Mouse (Mus musculus): ENCODE measurements around the gene Srpk1. TPM values are rescaled to one million over a fixed set of nuclear protein-coding genes. Genes with fewer than 3 reads are reported as not detected.
A peak's percentile ranks its signal among the peaks of the same experiment; 100 is the strongest.

Gene Srpk1
- polyA plus RNA-seq, 1 experiment from 2014 or later, result 56.8 TPM

DNA sequence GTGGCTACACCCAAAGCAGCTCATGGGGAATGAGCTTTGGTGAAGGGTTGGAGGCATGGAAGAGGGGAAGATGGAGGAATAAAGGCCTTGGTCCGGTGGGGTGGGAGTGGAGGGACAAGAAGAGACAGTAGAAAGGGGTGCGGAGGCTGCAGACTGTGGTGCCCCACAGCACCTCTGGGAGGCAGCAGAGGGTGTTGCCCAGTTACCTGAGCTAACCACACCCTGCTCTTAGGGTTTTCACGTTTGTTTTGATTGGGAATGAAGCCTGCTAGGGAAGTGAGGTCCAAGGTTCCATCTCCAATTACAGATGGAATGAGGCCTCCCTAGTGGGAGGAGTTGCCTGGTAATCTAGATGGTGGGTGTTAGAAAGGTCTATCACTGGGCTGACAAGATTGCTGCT, 6.6 kb upstream of the Srpk1 start:
- Histone ChIP-seq H3K27me3 (replicated peaks) (0 out of 2 replicates have a peak, but pooled peaks cover 3% of the 10 kb centered on the region), H3K4me1 (replicated peaks) (no peaks in the 10 kb centered on the region), H3K9me3 (replicated peaks) (no peaks in the 10 kb centered on the region), H3K27ac (ENCODE audit: poor library complexity, severe bottlenecking) (no peak overlapping the region), H3K9ac (no peak overlapping the region), H3K4me3 (no peak overlapping the region), H3K4me2 (no peak overlapping the region), H3K36me3 (no peaks in the 10 kb centered on the region)
- ATAC-seq (ENCODE audit: insufficient number of reproducible peaks, low FRiP score), result no peak
- 39% methylated on average over 3 of the region's 3 CpGs for WGBS

DNA sequence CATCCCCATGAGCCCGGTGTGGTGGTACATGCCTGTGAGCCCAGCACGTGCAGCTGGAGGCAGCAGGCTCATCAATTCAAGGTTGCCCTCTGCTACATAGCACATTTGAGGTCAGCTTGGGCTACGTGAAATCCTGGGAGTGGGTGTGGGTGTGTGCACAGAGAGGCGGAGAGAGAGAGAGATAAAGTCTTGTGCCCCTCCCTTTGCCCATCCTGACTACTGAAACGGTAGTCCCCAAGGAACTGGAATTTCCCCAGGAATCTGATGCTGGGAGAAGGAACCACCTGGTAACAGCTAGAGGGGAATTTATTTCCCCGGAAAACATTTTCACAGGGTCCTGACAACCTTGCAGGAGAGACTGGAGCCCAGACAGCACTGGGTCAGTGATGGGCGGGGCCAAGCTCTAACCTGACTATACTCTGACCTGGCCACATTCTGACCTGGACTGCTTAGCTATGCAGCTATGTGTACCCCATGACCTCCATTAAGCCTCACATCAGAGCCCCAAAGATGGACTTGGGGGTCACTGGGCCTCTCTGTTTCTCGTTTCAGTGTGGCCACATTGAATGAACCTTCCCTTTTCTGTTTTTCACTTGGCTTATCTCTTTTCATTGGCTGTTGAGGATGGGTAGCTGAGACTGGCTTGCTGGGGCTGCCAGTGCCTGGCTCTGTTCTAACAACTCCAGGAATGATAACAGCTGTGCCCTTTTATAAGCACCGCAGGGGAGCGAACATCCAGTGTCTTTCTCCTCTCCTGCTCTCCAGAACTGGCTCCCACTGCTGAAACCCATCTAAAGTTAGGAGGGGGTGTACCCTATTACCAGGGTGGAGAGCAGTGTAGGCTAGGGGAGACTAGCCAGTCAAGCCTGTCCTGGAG, 6.0 kb upstream of the Srpk1 start:
- 39% methylated on average over 10 of the region's 10 CpGs for WGBS

DNA sequence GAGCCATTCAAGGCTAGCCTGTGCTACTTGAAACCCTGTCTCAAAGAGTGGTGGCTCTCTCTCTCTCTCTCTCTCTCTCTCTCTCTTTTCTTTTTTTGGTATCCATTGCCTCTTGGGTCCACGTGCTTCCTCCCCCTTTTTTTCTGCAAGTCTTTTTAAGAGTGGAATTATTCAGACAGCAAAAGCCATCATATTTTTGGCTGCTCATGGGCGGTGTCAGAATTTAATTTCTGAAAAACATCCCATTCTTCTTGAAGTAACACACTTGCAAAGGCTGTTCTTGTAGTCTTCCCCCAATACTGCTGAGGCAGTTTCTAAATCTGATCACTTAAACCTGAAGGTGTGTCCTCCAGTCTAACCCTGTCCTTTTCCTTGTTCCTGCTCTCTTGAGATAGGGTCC, 4.4 kb upstream of the Srpk1 start:
- Histone ChIP-seq H3K4me1 (replicated peaks) (0 out of 2 replicates have a peak, but pooled peaks cover 3% of the 10 kb centered on the region), H3K27ac (ENCODE audit: poor library complexity, severe bottlenecking) (no peak overlapping the region), H3K4me3 (no peak overlapping the region), H3K27me3 (replicated peaks) (0 out of 2 replicates have a peak, but pooled peaks cover 3% of the 10 kb centered on the region), H3K9me3 (replicated peaks) (no peaks in the 10 kb centered on the region), H3K36me3 (no peaks in the 10 kb centered on the region), H3K9ac (no peak overlapping the region), H3K4me2 (no peak overlapping the region)
- no peak for ATAC-seq (ENCODE audit: insufficient number of reproducible peaks, low FRiP score)
- WGBS, result 78% methylated on average over 2 of the region's 2 CpGs

More for the DNA sequence above, 6.0 kb upstream of the Srpk1 start:
- no peak overlapping the region for H3K4me3 ChIP-seq
- ATAC-seq (ENCODE audit: insufficient number of reproducible peaks, low FRiP score), result no peak
- no peak overlapping the region for H3K9ac ChIP-seq
- H3K27ac ChIP-seq (ENCODE audit: poor library complexity, severe bottlenecking), result no peak overlapping the region
- H3K27me3 ChIP-seq (replicated peaks), result 0 out of 2 replicates have a peak, but pooled peaks cover 3% of the 10 kb centered on the region
- no peak overlapping the region for H3K4me2 ChIP-seq
- H3K36me3 ChIP-seq, result no peaks in the 10 kb centered on the region
- H3K9me3 ChIP-seq (replicated peaks), result no peaks in the 10 kb centered on the region
- H3K4me1 ChIP-seq (replicated peaks), result no peaks in the 10 kb centered on the region

DNA sequence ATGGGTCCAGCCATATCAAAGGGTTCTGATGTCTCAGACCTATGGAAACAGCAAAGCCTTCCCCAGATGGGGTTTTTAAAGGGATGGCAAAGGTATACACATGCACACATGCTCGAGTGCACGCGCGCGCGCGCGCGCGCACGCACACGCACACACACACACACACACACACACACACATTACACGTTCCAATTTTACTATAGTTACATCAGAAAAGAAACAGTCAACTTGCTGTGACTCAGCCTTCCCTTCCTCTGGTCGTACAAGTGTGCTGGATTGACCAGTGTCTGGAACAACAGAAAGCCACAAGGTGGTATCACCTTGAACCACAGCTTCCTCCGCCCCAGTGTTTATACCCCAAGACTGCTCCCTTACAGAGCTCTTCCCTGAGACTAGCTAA, 2.8 kb upstream of the Srpk1 start:
- Histone ChIP-seq H3K4me3 (no peak overlapping the region), H3K36me3 (no peaks in the 10 kb centered on the region), H3K27me3 (replicated peaks) (0 out of 2 replicates have a peak, but pooled peaks cover 3% of the 10 kb centered on the region), H3K9me3 (replicated peaks) (no peaks in the 10 kb centered on the region), H3K4me1 (replicated peaks) (peaks cover 13% of the 10 kb centered on the region), H3K4me2 (no peak overlapping the region), H3K27ac (ENCODE audit: poor library complexity, severe bottlenecking) (no peak overlapping the region), H3K9ac (no peak overlapping the region)
- no peak for ATAC-seq (ENCODE audit: insufficient number of reproducible peaks, low FRiP score)
- WGBS, result 85% methylated on average over 15 of the region's 15 CpGs

DNA sequence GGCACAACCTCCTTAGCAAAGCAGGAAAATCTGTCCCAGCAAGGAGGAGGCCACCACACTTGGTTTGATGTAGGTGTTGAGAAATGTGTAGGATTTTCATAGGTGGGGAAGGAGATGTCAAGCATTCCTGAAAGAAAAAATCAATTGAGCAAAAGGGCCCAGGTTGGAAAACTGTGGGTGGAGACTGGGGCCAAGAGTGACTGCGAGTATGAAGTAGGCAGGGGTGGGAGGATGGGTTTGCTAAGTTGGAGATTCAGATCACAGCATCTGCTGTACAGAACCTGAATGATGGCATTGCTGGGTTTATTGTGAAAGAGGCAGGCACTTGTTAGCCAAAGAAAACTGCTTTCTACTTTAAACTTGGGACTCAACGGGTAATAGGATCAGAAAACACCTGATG, 2.3 kb upstream of the Srpk1 start:
- H3K9me3 ChIP-seq (replicated peaks), result no peaks in the 10 kb centered on the region
- 74% methylated on average over 2 of the region's 2 CpGs for WGBS
- H3K4me2 ChIP-seq, result no peak overlapping the region
- no peak overlapping the region for H3K4me3 ChIP-seq
- H3K9ac ChIP-seq, result no peak overlapping the region
- no peak overlapping the region for H3K27ac ChIP-seq (ENCODE audit: poor library complexity, severe bottlenecking)
- ATAC-seq (ENCODE audit: insufficient number of reproducible peaks, low FRiP score), result no peak
- H3K36me3 ChIP-seq, result peaks cover 4% of the 10 kb centered on the region
- H3K27me3 ChIP-seq (replicated peaks), result 0 out of 2 replicates have a peak, but pooled peaks cover 3% of the 10 kb centered on the region
- H3K4me1 ChIP-seq (replicated peaks), result peaks cover 13% of the 10 kb centered on the region

DNA sequence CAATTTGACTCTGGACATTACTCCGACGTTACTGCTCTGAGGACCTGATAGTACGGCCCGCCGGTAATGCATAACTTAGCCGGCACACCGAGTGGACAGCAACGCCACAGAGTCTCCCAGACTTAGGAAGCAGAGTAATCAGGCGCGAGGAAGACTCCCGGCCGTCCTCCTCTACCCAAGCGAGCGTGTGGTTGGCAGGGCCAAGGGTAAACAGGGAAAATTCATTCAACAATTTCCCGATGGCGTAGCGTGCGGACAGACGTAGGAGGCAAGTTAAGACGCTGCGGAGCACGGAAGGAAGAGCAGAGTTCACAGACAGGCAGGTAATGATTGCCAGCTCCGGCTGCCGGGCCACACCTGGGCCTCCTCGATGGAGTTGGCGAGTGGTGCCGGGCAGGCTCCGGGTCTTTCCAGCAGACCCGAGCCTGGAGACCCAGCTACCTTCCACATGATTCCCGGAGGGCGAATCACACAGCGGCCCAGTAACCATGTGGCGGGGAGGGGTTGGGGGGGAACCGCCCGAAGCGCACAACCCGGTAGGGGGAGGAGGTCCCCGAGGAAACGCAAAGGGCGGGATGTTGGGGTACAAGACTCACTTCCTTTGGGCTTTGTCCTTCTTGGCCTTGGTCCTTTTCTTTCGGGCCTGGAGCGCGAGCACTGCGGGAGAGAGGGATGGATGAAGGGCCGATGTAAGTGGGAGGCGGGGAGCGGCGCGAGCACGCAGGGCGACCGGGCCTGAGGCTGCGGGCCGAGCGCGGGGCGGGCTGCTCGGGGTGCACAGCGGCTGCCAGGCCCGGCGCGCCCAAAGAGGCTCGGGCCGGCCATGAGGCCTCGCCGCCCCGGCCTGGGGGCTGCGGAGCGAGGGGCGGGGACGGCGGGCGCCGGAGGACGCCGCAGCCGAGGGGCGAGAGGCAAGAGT, 869 bp downstream of the Srpk1 start:
- Histone ChIP-seq H3K9ac (peak overlapping the region; percentile 97), H3K4me1 (replicated peaks) (peaks cover 20% of the 10 kb centered on the region), H3K9me3 (replicated peaks) (no peaks in the 10 kb centered on the region), H3K27me3 (replicated peaks) (no peaks in the 10 kb centered on the region), H3K27ac (ENCODE audit: poor library complexity, severe bottlenecking) (peak overlapping the region; percentile 71), H3K4me2 (peak overlapping the region; percentile 95), H3K36me3 (peaks cover 18% of the 10 kb centered on the region), H3K4me3 (peak overlapping the region; percentile 92)
- ATAC-seq (ENCODE audit: insufficient number of reproducible peaks, low FRiP score), result peak; percentile 78
- WGBS, result under 1% methylated on average over 71 of the region's 78 CpGs

DNA sequence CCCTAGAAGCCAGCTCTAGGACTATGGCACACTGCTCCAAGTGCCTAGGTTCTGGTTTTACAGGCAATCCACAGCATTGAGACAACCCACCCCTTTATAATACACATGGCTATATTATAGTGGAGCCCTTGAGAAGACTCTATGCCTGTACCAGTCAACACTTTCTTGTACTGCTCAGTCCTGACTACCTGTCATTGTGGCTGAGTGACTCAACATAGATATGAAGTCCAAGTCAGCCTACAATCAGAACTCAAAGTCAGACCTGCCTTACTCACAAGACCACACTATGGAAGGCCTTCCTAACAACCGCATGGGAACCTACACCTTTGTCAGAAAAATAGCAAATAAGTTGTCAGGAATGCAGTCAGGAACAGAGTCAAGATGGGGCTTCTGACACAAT, 3.7 kb downstream of the Srpk1 start:
- no peak for ATAC-seq (ENCODE audit: insufficient number of reproducible peaks, low FRiP score)
- no peak overlapping the region for H3K27ac ChIP-seq (ENCODE audit: poor library complexity, severe bottlenecking)
- H3K4me1 ChIP-seq (replicated peaks), result peaks cover 20% of the 10 kb centered on the region
- 92% methylated on average over 1 of the region's 1 CpGs for WGBS
- peaks cover 35% of the 10 kb centered on the region for H3K36me3 ChIP-seq
- no peak overlapping the region for H3K4me3 ChIP-seq
- H3K4me2 ChIP-seq, result no peak overlapping the region
- H3K9me3 ChIP-seq (replicated peaks), result no peaks in the 10 kb centered on the region
- H3K9ac ChIP-seq, result no peak overlapping the region
- no peaks in the 10 kb centered on the region for H3K27me3 ChIP-seq (replicated peaks)

DNA sequence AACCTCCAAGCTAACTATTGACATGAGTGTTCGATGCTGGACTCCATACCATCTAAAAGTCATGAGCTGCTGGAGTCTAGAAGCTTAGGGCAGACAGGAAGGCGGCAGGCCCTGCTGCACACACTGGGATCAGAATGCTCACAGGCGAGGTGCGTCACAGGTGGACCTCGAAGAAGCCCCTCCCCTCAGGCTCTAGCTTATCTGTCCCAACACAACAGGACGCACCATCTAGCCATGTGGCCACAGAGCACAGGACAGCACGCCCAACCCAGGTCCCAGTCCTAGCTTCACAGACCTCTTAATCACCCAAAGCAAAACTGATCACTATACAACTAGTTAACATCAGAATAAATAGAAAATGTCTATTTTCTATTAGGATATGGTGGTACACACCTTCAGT, 4.4 kb downstream of the Srpk1 start:
- no peaks in the 10 kb centered on the region for H3K27me3 ChIP-seq (replicated peaks)
- no peak overlapping the region for H3K4me3 ChIP-seq
- no peak overlapping the region for H3K4me2 ChIP-seq
- peaks cover 20% of the 10 kb centered on the region for H3K4me1 ChIP-seq (replicated peaks)
- 65% methylated on average over 7 of the region's 7 CpGs for WGBS
- no peak for ATAC-seq (ENCODE audit: insufficient number of reproducible peaks, low FRiP score)
- no peak overlapping the region for H3K27ac ChIP-seq (ENCODE audit: poor library complexity, severe bottlenecking)
- H3K36me3 ChIP-seq, result peaks cover 35% of the 10 kb centered on the region
- H3K9me3 ChIP-seq (replicated peaks), result no peaks in the 10 kb centered on the region
- no peak overlapping the region for H3K9ac ChIP-seq

DNA sequence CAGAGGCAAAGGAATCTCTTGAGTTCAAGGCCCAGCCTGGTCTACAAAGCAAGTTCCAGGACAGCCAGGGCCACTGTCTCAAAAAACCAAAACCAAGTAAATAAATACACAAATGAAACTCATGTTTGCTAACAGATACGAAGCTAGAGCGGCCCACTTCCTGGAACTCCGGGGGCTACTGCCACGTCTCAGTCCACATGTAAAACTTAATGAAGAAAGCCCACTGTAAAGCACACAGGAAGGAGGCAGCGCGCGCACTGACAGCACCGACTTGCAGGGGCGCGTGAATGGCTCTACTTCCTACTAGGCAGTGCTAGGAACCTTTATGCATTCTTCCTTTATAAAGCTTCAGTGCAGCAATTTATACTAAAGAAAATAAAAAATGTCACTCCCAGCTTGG, 4.9 kb downstream of the Srpk1 start:
- Histone ChIP-seq H3K27me3 (replicated peaks) (no peaks in the 10 kb centered on the region), H3K9me3 (replicated peaks) (no peaks in the 10 kb centered on the region), H3K4me1 (replicated peaks) (peaks cover 20% of the 10 kb centered on the region), H3K4me3 (no peak overlapping the region), H3K27ac (ENCODE audit: poor library complexity, severe bottlenecking) (no peak overlapping the region), H3K36me3 (peaks cover 35% of the 10 kb centered on the region), H3K4me2 (no peak overlapping the region), H3K9ac (no peak overlapping the region)
- 83% methylated on average over 10 of the region's 10 CpGs for WGBS
- no peak for ATAC-seq (ENCODE audit: insufficient number of reproducible peaks, low FRiP score)

DNA sequence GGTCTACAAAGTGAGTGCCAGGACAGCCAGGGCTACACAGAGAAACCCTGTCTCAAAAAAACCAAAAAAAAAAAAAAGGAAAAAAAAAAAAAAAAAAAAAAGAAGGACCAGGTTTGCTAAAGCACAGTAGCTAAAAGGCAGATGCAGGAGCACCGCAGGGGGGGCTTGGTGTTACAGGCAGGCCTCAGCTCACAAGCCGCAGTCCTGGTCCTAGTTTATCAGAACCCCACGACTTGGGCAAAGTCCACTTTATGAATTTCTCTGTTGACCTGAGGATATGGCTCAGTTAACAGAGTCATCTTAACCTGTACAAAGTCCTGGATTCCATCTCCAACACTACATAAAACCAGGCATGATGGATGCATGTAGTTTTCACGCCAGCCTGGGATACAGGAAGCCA, 7.2 kb downstream of the Srpk1 start:
- Histone ChIP-seq H3K4me1 (replicated peaks) (peaks cover 10% of the 10 kb centered on the region; the same call in 1 of the 2 replicates), H3K4me3 (no peak overlapping the region), H3K9ac (no peak overlapping the region), H3K27ac (ENCODE audit: poor library complexity, severe bottlenecking) (no peak overlapping the region), H3K27me3 (replicated peaks) (no peaks in the 10 kb centered on the region), H3K9me3 (replicated peaks) (no peaks in the 10 kb centered on the region), H3K4me2 (no peak overlapping the region), H3K36me3 (peaks cover 35% of the 10 kb centered on the region)
- WGBS, result 95% methylated on average over 4 of the region's 4 CpGs
- ATAC-seq (ENCODE audit: insufficient number of reproducible peaks, low FRiP score), result no peak

DNA sequence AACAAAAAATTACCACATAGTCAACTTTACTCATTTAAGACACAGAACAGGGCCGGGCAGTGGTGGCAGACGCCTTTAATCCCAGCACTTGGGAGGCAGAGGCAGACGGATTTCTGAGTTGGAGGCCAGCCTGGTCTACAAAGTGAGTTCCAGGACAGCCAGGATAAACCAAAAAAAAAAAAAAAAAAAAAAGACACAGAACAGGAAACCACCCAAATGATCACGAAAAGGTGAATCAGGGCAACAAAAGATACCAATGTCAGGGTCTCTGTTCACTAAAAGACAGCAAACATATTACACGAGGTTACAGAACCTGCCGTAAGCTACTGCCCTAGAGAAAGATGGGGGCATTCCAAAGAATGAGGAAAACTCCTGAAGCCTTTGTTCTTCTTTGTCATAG, 9.4 kb downstream of the Srpk1 start:
- no peaks in the 10 kb centered on the region for H3K9me3 ChIP-seq (replicated peaks)
- 76% methylated on average over 6 of the region's 6 CpGs for WGBS
- H3K36me3 ChIP-seq, result peaks cover 28% of the 10 kb centered on the region
- no peak overlapping the region for H3K27ac ChIP-seq (ENCODE audit: poor library complexity, severe bottlenecking)
- no peaks in the 10 kb centered on the region for H3K27me3 ChIP-seq (replicated peaks)
- H3K4me3 ChIP-seq, result no peak overlapping the region
- H3K4me1 ChIP-seq (replicated peaks), result peaks cover 7% of the 10 kb centered on the region; the same call in 1 of the 2 replicates
- no peak overlapping the region for H3K9ac ChIP-seq
- no peak overlapping the region for H3K4me2 ChIP-seq
- no peak for ATAC-seq (ENCODE audit: insufficient number of reproducible peaks, low FRiP score)

Data from heart, embryonic 12.5 days (tissue).